Mouse (Mus musculus) lung, postnatal 0 days (tissue): ENCODE results near the gene Wbp1. TPM values are rescaled to one million over a fixed set of nuclear protein-coding genes. Genes with fewer than 3 reads are reported as not detected.

Source experiments
- ATAC-seq: fragments of 200-750 bp; cut with Nextera tagmentation; 2 replicates; pipeline ENCODE4 v1.8.0; 2017; ENCODE audit warnings: moderate library complexity
- DNase-seq: peaks from one replicate; pipeline ENCODE4 v3.0.0-alpha.2; 2016; ENCODE audit warnings: low spot score
- H3K27ac ChIP-seq: fragments of 300-500 bp; sonication (generic); 2 replicates; pipeline ENCODE4 v1.5.1; 2014; ENCODE audit warnings: antibody characterized with exemption, mild to moderate bottlenecking, low read length, mixed read lengths
- H3K27me3 ChIP-seq: fragments of 300-500 bp; sonication (generic); replicated peaks from 2 replicates; pipeline ENCODE4 v1.6.1; 2014; ENCODE audit warnings: low read length, mixed read lengths; ENCODE audit not compliant: insufficient read depth
- H3K36me3 ChIP-seq: fragments of 300-500 bp; sonication (generic); 2 replicates; pipeline ENCODE4 v1.6.1; 2014; ENCODE audit warnings: low read length, mixed read lengths; ENCODE audit not compliant: insufficient read depth
- H3K4me1 ChIP-seq: fragments of 300-500 bp; sonication (generic); 2 replicates; pipeline ENCODE4 v1.6.1; 2014; ENCODE audit warnings: antibody characterized with exemption, low read depth, low read length, mixed read lengths; ENCODE audit not compliant: insufficient read depth
- H3K4me2 ChIP-seq: fragments of 300-500 bp; sonication (generic); replicated peaks from 2 replicates; pipeline ENCODE4 v1.6.1; 2014; ENCODE audit warnings: low read depth, mild to moderate bottlenecking, low read length, moderate library complexity, mixed read lengths
- H3K4me3 ChIP-seq: fragments of 300-500 bp; sonication (generic); 2 replicates; pipeline ENCODE4 v1.5.1; 2014; ENCODE audit warnings: low read depth, low read length
- H3K9ac ChIP-seq: fragments of 300-500 bp; sonication (generic); replicated peaks from 2 replicates; pipeline ENCODE4 v1.6.1; 2014; ENCODE audit warnings: low read depth, mild to moderate bottlenecking
- H3K9me3 ChIP-seq: fragments of 300-500 bp; sonication (generic); 2 replicates; pipeline ENCODE4 v1.6.1; 2016; ENCODE audit warnings: low read length, mixed read lengths
- CTCF ChIP-seq: IDR thresholded peaks from 2 replicates; pipeline ENCODE4 v1.5.1; 2016; ENCODE audit warnings: antibody characterized with exemption, mild to moderate bottlenecking
- EP300 ChIP-seq: IDR thresholded peaks from 2 replicates; pipeline ENCODE4 v1.6.1; 2016; ENCODE audit warnings: antibody characterized with exemption, mild to moderate bottlenecking, control low read depth
- WGBS: fragments of 180-500 bp; shearing (Covaris S2); extraction: QIAGEN DNeasy Blood & Tissue Kit; methylation state at CpG from one replicate; pipeline ENCODE4 v1.1.7; 2014; 5-methylcytosine and 5-hydroxymethylcytosine counted together
- polyA plus RNA-seq: library from polyadenylated mRNA; unstranded; fragments of >200 nt; fragmentation: Nextera tagmentation; extraction: Ambion mirVana; gene quantifications from 2 replicates; pipeline ENCODE4 v1.2.1, GENCODE M21; 2015

Gene Wbp1
- polyA plus RNA-seq, 1 experiment from 2014 or later, result 57.9 TPM

DNA sequence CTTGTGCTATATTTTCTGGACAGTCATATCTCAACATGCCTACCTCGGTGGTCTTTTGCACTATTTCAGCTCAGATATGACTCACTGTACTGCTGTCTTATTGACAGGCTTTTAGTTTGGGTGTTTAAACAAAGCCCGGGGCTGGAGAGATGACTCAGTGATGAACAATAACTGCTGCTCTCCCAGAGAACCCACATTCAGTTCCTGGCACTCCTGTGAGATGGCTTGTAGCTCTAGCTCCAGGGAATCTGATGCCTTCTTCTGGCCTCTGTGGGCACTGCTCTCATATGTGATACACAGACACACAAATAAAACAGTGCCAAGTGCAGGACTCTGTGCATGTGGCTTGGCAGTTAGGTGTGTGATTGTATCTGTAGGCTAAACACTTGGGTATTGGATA lies 23.9 kb upstream of the Wbp1 start:
- TF ChIP-seq EP300 (no peak), CTCF (peak; percentile 15; the same call in 1 of the 2 replicates)
- H3K27me3 ChIP-seq, result no peaks in the 10 kb centered on the region
- H3K27ac ChIP-seq, result no peak overlapping the region
- no peak overlapping the region for H3K4me2 ChIP-seq
- DNase-seq, result no peak
- 53% methylated on average over 2 of the region's 2 CpGs for WGBS
- ATAC-seq, result no peak
- H3K9me3 ChIP-seq, result no peaks in the 10 kb centered on the region
- no peak overlapping the region for H3K9ac ChIP-seq
- no peaks in the 10 kb centered on the region for H3K4me1 ChIP-seq
- peaks cover 4% of the 10 kb centered on the region; the same call in 1 of the 2 replicates for H3K36me3 ChIP-seq
- H3K4me3 ChIP-seq, result no peak overlapping the region

DNA sequence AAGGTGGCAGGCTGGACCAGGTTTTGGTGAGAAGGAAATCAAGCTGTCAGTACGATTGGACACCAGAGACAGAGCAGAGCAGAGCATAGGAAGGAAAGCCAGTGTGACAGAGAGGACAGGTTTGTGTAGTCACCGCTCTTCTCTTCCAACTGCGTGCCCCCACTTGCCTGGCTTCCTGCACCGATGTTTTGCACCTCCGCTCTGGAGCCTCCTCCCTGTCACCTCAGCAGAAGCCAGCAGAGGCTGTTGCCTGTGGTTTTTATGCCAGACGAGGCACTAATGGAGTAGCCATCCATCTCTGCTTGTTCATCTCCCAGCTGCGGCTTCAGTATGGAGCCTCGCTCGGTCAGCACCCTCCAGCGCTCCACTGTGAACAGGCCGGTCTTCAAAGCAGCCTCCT lies 21.5 kb upstream of the Wbp1 start:
- TF ChIP-seq EP300 (no peak), CTCF (no peak)
- no peak overlapping the region for H3K4me3 ChIP-seq
- H3K4me1 ChIP-seq, result peaks cover 3% of the 10 kb centered on the region; the same call in 1 of the 2 replicates
- H3K9ac ChIP-seq, result no peak overlapping the region
- H3K27ac ChIP-seq, result no peak overlapping the region
- no peaks in the 10 kb centered on the region for H3K9me3 ChIP-seq
- WGBS, result 69% methylated on average over 11 of the region's 11 CpGs
- H3K4me2 ChIP-seq, result no peak overlapping the region
- no peaks in the 10 kb centered on the region for H3K27me3 ChIP-seq
- H3K36me3 ChIP-seq, result peaks cover 3% of the 10 kb centered on the region; the same call in 1 of the 2 replicates
- DNase-seq, result no peak
- no peak for ATAC-seq

DNA sequence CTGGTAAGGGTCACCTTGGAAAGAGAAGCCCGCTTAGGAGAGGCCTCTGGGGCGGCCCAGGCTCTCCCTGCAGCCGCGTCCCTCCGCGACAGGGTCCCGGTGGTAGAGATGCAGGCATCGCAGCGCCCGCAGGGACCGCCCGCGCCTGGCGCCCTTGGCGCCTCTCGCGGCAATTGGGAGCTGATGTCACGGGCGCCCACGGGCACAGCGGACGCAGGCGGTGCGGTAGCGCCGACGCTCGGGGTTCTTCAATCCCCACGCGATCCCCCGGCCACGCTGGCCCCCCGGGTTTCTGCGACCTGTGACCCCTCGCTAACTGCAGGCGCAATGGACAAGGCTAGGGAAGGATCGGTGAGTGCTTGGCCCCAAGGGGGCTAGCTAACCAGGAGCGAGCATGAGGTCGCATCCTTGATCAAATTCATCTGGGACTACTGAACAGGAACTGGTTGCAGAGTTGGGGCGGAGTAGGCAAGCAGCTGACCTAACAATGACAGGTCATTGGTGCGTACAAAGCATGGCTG lies 20.9 kb upstream of the Wbp1 start:
- H3K27me3 ChIP-seq, result no peaks in the 10 kb centered on the region
- 12% methylated on average over 41 of the region's 41 CpGs for WGBS
- no peak overlapping the region for H3K9ac ChIP-seq
- no peak overlapping the region; the same call in 1 of the 2 replicates for H3K4me3 ChIP-seq
- H3K36me3 ChIP-seq, result no peaks in the 10 kb centered on the region
- H3K4me2 ChIP-seq, result peak overlapping the region; percentile 41
- no peak for ATAC-seq
- TF ChIP-seq EP300 (no peak), CTCF (no peak)
- H3K27ac ChIP-seq, result no peak overlapping the region
- peaks cover 3% of the 10 kb centered on the region; the same call in 1 of the 2 replicates for H3K4me1 ChIP-seq
- no peak for DNase-seq
- no peaks in the 10 kb centered on the region for H3K9me3 ChIP-seq

DNA sequence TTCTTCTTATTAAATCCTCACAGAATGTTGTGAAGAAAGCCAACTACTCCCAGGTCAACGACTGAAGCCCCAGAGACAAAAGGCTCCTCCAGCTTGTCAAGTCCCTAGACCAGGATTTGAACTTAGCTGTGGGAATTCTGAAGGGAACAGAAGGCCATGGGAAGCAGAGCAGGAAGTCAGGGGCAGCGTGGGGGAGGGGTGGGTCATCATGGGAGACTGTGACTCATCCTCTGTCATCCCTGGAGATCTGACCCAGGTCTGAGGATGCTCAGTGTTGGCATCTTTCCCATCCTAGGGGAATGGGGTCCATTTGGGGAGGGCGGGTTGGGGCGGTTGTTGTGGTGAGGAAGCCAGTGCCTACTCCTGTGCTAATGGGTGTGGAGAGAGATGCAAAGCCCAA lies 20.3 kb upstream of the Wbp1 start:
- no peak for TF ChIP-seq EP300
- TF ChIP-seq CTCF, result no peak
- H3K4me3 ChIP-seq, result no peak overlapping the region
- DNase-seq (no peak), ATAC-seq (no peak)
- peaks cover 5% of the 10 kb centered on the region; the same call in 1 of the 2 replicates for H3K4me1 ChIP-seq
- H3K36me3 ChIP-seq, result no peaks in the 10 kb centered on the region
- no peak overlapping the region for H3K27ac ChIP-seq
- H3K9ac ChIP-seq, result no peak overlapping the region
- H3K9me3 ChIP-seq, result no peaks in the 10 kb centered on the region
- peak overlapping the region; percentile 41; the same call in 1 of the 2 replicates for H3K4me2 ChIP-seq
- no peaks in the 10 kb centered on the region for H3K27me3 ChIP-seq
- WGBS, result 48% methylated on average over 4 of the region's 4 CpGs

DNA sequence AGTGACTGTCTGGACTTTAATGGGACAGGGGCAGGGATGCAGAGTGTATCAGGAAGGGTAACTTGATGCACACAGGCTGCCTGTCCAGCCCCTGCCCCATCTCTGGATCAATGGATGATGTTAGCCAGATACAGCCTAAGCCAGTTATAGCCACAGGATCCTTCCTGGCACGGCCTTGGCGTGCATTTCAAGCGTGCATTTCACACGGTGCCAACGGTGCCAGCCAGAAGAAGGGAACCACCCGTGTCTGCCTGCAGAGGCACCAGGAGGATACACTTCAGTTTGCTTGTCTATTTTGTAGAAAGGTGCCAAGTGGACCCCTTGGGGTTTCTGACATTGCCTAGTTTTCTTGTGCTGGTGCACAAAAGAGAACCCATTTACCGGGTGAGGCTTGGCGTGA lies 18.7 kb upstream of the Wbp1 start:
- H3K36me3 ChIP-seq, result no peaks in the 10 kb centered on the region
- no peaks in the 10 kb centered on the region for H3K9me3 ChIP-seq
- no peak for DNase-seq
- TF ChIP-seq EP300 (no peak), CTCF (no peak)
- H3K27ac ChIP-seq, result no peak overlapping the region
- no peak overlapping the region for H3K9ac ChIP-seq
- H3K27me3 ChIP-seq, result no peaks in the 10 kb centered on the region
- peaks cover 20% of the 10 kb centered on the region; the same call in 1 of the 2 replicates for H3K4me1 ChIP-seq
- no peak overlapping the region for H3K4me3 ChIP-seq
- no peak for ATAC-seq
- no peak overlapping the region for H3K4me2 ChIP-seq
- 93% methylated on average over 8 of the region's 8 CpGs for whole genome bisulfite sequencing

- WGBS, result 2% methylated on average over 11 of the region's 11 CpGs
- no peak for TF ChIP-seq EP300
- peak; percentile 29; the same call in 1 of the 2 replicates for TF ChIP-seq CTCF
- H3K4me2 ChIP-seq, result peak overlapping the region; percentile 89
- DNase-seq, result peak; percentile 34
- H3K4me3 ChIP-seq, result peak overlapping the region; percentile 51
- no peaks in the 10 kb centered on the region for H3K9me3 ChIP-seq
- no peaks in the 10 kb centered on the region for H3K36me3 ChIP-seq
- no peaks in the 10 kb centered on the region for H3K27me3 ChIP-seq
- H3K9ac ChIP-seq, result 0 out of 2 replicates have a peak overlapping the region, but pooled peaks have one; percentile 61
- H3K4me1 ChIP-seq, result peaks cover 21% of the 10 kb centered on the region; the same call in 1 of the 2 replicates
- peak; percentile 12; the same call in 1 of the 2 replicates for ATAC-seq
- H3K27ac ChIP-seq, result peak overlapping the region; percentile 96
These were observed 16.7 kb upstream of the Wbp1 start for GRCm38 (mm10) chr6:83138056-83138455.
